Mouse (Mus musculus) heart, postnatal 10 days (tissue): ENCODE results near the gene Zbp1. TPM values are rescaled to one million over a fixed set of nuclear protein-coding genes. Genes with fewer than 3 reads are reported as not detected.
A peak's percentile ranks its signal among the peaks of the same experiment; 100 is the strongest.

ENCODE experiments used
- DNase-seq, 2 experiments: peaks; one replicate each; pipeline ENCODE4 v3.0.0; 2021
- intact Hi-C: fragments of 180-260 bp; cut with DNase I; formaldehyde crosslinking; loops from one replicate; pipeline ENCODE4 v1.15.1; 2025
- total RNA-seq, 2 experiments: library from RNA; stranded (reverse); gene quantifications; 2 replicates each; pipeline ENCODE4 v1.2.3; 2021

Zbp1 gene
- total RNA-seq, 2 experiments from 2014 or later, result 0.25 to 0.41 TPM

GRCm38 (mm10) chr2:173182796-173183195, 35.9 kb downstream of the Zbp1 start:
- intact Hi-C loops, result loop anchor here (2.0 to 10.0 kb wide), 3 partner anchors 18 to 1722 kb away; partner anchors contain the start of gene Gnas
- no peak for DNase-seq

DNA sequence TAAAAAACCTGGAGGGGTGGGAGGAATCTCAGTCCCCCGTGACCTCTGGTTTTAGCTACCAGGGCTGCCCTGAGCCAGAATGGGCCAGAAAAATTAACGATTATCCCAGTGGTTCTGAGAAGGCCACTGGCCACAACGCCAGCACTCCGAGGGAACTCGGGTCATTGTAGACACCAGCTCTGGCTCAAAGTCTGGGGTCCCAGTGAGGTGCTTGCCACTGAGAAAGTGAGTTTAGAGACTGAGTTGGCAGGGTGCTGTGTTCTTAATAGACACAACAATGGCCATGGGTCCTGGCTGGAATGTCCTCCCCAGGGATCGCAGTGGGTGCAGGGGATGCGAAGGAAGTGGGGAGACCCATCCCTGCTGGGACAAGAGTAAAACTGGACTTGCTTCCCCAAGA, 36.8 kb downstream of the Zbp1 start:
- intact Hi-C loops, result loop anchor here (2.0 to 10.0 kb wide), 3 partner anchors 17 to 1723 kb away; partner anchors contain the start of gene Gnas
- DNase-seq, result no peak

DNA sequence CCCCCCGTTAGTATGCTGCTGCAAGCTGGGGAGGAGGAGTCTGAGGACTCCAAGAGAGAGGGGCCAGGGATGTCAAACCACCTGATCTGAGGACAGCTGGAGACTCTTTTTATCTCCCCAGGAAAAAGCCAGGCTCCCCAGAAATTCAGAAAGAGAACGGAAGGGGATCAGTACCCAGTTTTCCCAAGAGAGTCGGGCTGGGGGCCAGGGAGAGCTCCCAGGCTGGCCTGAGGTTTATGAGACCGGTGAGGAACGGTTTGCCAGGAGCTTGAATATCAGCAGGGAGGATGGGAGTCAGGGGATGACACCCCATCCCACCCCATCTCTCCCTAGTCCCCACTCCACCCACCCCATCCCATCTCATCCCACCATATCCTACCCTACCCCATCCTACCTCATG, 37.2 kb downstream of the Zbp1 start:
- DNase-seq, result no peak
- intact Hi-C loops, result loop anchor here (10.0 kb wide), 2 partner anchors 1103 to 1723 kb away; partner anchors contain the start of gene Gnas

DNA sequence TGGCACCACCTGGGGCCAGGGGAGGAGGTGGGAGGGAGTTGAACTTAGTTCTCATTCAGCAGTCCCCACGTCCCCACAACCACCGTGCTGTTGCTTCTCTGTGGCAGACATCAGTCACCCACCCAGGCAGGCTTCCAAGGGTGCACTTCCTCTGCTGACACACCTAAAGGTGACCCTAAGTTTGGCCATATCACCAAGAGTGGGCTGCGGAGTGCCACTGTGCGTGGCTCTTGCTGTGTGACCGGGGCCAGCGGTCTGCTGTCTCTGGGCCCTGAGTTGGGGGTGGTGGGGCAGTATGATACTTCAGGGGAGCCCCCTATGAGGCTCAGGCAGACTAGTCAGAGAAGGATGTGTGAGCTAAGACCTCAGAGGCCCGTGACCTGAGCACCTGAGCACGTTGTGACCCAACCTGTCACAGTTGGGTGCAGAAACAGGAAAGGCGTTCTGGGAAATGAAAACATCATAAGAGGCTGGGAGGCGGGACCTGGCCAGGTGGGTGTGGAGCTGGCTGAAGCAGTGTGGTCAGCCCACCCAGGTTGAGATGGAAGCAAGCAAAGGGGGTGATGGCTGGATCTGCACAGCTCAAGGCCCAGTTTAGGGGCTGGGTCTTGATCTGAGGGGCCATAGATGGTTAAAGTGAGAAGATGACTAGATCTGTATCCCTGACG, 37.9 kb downstream of the Zbp1 start:
- DNase-seq, result no peak
- intact Hi-C loops, result loop anchor here (10.0 kb wide), 2 partner anchors 1104 to 1724 kb away; partner anchors contain the start of gene Gnas

- no peak for DNase-seq
- intact Hi-C loops, result loop anchor here (10.0 kb wide), 2 partner anchors 1105 to 1725 kb away; partner anchors contain the start of gene Gnas
These were observed 38.7 kb downstream of the Zbp1 start for GRCm38 (mm10) chr2:173180026-173180425.

GRCm38 (mm10) chr2:173179046-173179445, 39.7 kb downstream of the Zbp1 start:
- no peak for DNase-seq
- intact Hi-C loops, result no loop called here

DNA sequence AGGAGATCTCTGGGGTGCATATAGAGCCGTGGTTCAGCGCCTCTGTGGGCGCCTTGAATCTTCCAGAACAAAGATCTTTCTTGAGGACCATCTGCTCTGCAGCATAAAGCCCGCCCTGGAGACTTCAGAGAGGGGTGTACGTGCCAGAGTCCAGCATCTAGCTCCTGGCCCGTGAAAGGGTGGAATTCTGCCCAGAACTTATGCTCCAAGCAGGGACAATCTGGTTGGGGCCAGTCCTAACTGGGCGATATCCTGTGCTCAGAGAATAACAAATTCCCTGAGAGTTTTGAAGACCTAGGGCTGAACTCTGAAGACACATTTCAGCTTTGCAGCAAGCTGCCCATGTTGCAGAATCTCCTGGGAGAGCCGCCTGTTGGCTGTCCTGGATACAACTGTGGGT, 40.8 kb downstream of the Zbp1 start:
- intact Hi-C loops, result no loop called here
- peak; percentile 53 to 60 for DNase-seq

GRCm38 (mm10) chr2:173177481-173177880, 41.2 kb downstream of the Zbp1 start:
- peak in 1 of 2 experiments; percentile 1 for DNase-seq
- intact Hi-C loops, result no loop called here

GRCm38 (mm10) chr2:173175703-173176102, 43.0 kb downstream of the Zbp1 start:
- no peak for DNase-seq
- intact Hi-C loops, result no loop called here

- intact Hi-C loops, result no loop called here
- no peak for DNase-seq
These were observed 44.2 kb downstream of the Zbp1 start for GRCm38 (mm10) chr2:173174569-173174968.

DNA sequence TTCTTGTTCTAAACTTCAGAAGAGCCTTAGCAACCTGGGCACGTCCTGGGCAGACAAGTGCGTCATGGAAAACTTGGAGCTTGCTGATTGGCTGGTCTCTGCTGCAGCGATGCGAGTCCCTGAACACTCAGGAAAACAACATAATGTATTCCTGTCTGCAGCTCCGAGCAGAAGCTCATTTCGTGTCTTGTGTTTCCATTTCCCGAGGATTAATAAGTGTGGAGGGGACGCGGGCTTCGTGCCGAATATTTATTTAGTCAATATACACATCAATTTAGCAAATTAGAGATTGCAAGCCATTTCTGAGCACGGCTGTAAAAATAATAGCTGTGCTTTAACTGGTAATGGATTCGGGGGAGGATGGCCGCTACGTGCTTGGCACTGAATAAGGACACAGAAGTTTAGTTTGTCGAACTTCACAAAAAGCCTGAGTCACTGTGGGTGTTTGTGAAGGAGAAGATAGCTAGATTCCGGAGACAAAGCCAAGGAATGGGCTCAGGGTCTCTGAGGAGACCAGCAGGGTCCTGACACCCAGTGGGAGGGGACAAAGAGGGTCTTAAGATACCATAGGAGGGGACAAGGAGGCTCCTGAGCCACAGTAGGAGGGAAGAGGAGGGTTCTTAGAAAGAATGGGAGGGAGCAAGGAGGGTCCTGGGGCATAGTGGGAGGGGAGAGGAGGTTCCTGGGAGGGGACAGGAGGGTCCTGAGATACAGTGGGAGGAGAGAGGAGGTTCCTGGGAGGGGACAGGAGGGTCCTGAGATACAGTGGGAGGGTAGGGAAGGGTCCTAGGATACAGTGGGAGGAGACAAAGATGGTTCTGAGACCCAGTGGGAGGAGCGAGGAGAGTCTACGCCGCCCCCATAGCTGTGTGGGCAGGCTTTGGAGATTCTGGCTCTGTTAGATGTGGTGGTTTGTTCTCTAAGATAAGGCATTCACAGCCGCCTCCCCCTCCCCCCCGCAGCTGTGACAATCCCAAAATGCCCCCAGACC, 44.9 kb downstream of the Zbp1 start:
- intact Hi-C loops, result no loop called here
- DNase-seq, result peak; percentile 63 to 67

DNA sequence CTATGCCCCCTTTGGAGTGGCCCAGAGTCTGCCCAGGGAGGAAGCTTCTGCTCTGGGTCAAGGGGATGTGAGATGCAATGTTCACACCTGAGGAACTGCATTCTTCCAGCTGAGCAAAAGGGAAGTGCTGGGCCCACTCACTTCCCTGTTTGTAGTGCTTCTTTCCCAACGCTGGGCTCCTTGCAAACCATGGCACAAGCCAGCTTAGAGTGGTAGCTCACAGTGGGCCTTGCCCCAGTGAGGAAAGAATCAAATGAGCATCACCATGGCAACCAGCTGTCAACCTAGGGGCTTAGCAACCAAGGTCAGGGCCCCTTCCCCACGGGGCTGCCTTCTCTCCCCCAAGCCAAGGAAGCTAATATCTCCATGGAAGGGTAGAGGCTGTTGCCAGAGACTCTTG, 45.7 kb downstream of the Zbp1 start:
- DNase-seq, result no peak
- intact Hi-C loops, result no loop called here

DNA sequence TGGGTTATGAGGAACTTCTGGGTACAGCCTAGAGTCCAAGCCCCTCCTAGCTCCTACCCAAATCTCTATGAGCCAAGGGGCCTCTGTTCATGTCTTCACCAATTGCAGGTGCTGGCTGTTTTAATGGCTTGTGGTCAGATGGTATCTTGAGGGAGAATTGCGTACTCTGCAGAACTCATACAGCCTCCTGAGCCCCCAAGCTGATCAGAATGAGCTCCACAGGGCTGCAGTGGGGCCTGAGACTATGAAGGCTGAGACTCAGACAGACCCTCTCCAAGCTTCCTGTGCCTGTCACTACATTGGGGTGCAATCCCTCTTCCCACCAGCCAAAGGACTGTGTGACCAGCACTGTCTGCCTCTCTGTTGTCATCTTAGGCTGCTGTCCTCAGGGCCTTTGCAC, 46.3 kb downstream of the Zbp1 start:
- intact Hi-C loops, result no loop called here
- DNase-seq, result no peak

- intact Hi-C loops, result no loop called here
- DNase-seq, result no peak
These were observed 46.8 kb downstream of the Zbp1 start for GRCm38 (mm10) chr2:173171956-173172355.

DNA sequence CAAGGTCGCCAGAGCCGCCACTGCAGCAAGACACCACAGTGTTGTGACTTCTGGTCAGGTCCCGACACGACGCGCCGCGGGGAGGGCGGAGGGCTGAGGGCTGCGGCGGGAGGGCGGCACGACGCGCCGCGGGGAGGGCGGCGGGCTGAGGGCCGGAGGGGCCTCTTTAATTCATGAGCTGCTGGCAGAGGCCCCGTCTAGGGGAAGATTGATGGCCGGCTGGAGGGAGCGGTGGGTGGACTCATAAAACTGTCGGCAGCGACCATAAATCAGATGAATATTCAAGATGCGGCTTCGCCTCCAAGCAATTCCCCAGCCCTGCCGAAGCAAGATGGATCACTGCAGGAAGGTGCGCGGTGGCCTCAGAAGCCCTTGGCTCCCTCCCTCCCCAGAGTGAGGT, 47.3 kb downstream of the Zbp1 start:
- intact Hi-C loops, result no loop called here

GRCm38 (mm10) chr2:173170715-173171114, 48.0 kb downstream of the Zbp1 start:
- intact Hi-C loops, result no loop called here
- DNase-seq, result no peak

More for the DNA sequence above, 47.3 kb downstream of the Zbp1 start:
- peak in 1 of 2 experiments; percentile 35 for DNase-seq

DNA sequence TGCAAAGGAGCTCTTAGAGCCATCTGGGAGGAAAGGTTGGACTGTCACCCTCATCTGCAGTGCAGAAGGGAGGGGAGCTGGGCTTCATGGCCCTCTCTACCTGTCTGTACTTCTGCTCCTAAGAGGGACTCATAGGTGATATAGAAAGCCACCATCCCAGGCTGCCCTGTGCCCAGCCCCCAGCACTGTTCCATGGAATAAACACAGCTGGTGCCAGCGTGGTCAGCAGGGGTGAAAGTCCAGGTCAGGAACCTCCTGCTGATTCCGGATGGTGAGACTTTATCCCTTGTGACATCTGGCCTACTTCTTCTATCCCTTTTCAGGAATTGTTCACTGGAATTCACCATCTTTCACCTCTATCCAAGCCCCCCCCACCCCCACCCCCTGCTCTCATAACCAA, 48.6 kb downstream of the Zbp1 start:
- intact Hi-C loops, result no loop called here

GRCm38 (mm10) chr2:173168411-173168851, 50.3 kb downstream of the Zbp1 start:
- intact Hi-C loops, result no loop called here
- DNase-seq, result peak; percentile 53 to 65

More for the DNA sequence above, 48.6 kb downstream of the Zbp1 start:
- no peak for DNase-seq

- DNase-seq, result no peak
- intact Hi-C loops, result loop anchor here (2.0 kb wide), 1 partner anchor 17 kb away; no protein-coding TSS in a partner anchor
These were observed 53.4 kb downstream of the Zbp1 start for GRCm38 (mm10) chr2:173165357-173165756.

- intact Hi-C loops, result loop anchor here (2.0 to 5.0 kb wide), 2 partner anchors 18 to 58 kb away; no protein-coding TSS in a partner anchor
- DNase-seq, result no peak
These were observed 53.8 kb downstream of the Zbp1 start for GRCm38 (mm10) chr2:173164946-173165345.

GRCm38 (mm10) chr2:173164358-173164757, 54.4 kb downstream of the Zbp1 start:
- intact Hi-C loops, result loop anchor here (2.0 to 5.0 kb wide), 2 partner anchors 18 to 57 kb away; no protein-coding TSS in a partner anchor

More at GRCm38 (mm10) chr2:173164358-173164757, 54.4 kb downstream of the Zbp1 start:
- DNase-seq, result peak in 1 of 2 experiments; percentile 47
